Mouse (Mus musculus): ENCODE measurements around the gene Knop1.

Gene Knop1

GRCm38 (mm10) chr7:118855877-118856304, at the start of gene Knop1:
Gene Knop1 (minus strand): TSS chr7:118856254.
- DNase-seq = no peak

DNA sequence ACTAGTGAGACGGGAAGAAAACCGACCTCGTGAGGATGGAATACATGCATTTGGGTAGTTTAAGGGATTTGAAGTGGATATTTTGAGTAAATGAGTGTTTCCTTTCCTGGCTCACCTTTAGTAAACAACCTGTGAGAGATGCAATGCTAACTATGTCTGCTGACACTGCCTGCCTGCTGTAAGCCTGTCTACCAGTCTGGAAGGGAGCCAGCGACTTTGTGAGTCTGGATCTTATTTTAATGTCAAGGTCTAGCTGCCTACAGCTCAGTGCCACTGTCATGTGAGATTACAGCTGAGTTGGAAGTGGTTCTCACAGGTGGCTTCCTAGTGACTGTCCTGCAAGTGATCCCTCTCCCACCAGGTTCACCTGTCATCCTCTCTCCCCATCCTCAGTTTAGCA, 48.5 kb upstream of the Knop1 start:
- no peak for DNase-seq

DNA sequence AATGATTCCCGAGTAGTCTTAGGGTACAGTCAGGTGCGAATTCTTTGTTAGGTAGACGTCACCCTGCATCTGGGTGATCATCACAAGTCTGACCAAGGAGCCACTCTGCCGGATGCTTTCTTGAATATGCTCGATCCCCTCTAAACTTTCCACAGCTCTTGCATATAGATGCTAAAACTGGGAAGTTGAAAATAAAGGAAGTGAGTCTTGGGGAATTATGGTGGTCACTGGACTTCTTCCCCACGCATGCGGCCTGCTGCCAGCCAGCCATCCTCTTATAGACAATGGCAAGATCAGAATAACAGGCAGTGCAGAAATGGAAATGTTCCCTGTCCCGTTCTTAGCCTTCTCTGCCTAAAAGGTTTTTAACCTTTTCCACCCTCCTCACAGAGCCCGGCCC, 47.8 kb upstream of the Knop1 start:
- no peak for DNase-seq

GRCm38 (mm10) chr7:118902944-118903343, 46.9 kb upstream of the Knop1 start:
- no peak for DNase-seq

DNA sequence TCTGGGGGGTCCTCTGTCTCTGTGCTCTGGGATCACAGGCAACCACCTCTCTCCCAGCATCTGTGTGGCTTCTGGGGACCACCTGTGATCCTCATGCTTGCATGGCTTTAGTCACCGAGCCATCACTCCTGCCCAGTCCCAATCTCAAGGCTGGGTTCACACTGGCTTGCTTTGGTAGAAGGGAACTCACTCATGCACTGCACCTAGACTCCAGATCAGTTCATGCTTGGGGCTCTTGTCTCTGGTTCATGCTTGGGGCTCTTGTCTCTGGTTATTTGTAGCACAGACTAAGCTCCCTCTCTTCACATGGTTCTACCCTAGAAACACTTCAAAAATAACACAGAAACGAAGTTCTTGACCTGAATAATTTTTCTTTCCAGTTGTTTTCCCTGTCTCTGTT, 44.0 kb upstream of the Knop1 start:
- no peak for DNase-seq

DNA sequence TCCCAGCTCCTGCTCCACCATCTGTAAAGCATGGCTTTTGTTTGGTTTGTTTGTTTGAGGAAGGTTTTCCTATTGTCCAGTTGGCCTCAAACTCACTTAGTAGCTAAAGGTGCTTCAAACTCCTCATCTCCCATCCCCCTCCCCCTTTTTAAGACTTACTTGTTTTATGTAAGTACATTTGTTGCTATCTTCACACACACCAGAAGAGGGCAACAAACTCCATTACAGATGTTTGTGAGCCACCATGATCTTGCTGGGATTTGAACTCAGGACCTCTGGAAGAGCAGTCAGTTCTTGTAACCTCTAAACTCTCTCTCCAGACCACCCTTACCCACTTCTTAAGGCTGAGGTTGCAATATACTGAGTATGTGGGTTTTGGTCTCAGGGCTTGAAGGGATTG, 42.0 kb upstream of the Knop1 start:
- no peak for DNase-seq

DNA sequence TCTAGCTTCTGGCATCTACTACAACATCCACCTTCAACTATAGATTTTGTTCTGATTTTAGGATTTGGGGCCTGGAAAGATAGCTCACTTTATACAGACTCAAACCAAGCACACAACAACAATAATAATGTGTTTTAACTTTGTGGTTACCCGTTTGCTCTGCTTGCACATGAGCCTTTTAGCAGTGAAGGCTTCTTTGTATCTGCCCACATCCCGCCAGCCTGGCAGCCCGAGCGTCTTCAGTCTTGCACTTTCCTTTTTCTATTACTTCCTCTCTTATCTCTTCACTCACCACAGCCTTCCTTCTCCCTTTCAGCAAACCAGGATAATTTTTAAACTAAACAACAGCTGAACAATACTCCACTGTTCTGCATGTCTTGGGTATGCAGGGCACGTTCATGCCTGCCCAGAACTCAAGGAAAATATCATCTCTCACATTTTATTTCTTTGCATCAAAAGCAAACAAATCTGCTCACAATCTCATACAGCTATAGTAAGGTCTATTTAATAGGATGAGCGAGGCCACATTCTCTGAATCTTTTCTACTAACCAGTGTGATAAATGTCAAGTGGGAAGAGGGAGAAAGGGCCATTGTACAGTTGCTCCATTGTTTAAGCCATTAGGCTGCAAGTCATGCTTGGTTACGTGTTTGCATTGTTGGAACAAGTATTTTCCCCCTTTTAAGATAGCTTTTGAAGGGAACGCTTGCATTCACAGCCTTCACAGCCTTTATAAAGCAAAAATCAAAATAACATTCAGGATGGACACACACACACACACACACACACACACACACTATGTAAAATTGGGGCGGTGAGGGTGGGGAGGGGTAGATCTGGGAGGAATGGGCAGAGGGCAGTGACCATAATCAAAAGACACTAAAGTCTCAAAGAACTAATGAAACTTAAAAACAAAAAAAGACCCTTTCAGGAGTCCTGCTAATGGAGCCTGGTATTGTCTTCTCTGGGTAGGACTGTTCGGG, 39.7 kb upstream of the Knop1 start:
- DNase-seq = no peak

DNA sequence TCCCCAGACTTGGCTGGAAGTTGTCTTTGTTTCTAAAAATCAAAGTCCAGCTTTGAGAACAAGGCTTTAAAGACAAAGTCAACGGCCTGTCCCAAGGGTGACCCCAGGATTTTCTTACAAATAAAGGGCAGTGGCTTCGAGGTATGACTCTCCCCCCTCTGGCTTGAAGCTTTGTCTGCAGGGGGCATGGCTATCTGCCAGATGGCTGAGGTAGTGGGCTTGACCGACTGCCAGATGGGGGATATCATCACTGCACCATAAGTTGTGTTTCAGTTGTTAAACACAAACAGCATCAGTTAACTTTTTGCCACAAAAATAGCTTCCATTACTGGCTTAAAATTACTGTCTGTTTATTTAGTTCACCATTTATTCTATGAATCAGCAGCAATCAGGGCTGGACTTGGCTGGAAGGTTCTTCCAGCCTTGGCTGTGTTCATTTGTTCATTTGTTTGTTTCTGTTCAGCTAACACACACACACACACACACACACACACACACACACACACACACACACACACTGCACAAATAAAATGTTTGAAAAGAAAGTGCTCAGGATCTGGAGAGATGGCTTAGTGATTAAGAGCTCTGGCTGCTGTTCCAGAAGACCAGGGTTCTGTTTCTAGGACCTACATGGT, 33.1 kb upstream of the Knop1 start:
- DNase-seq = no peak

DNA sequence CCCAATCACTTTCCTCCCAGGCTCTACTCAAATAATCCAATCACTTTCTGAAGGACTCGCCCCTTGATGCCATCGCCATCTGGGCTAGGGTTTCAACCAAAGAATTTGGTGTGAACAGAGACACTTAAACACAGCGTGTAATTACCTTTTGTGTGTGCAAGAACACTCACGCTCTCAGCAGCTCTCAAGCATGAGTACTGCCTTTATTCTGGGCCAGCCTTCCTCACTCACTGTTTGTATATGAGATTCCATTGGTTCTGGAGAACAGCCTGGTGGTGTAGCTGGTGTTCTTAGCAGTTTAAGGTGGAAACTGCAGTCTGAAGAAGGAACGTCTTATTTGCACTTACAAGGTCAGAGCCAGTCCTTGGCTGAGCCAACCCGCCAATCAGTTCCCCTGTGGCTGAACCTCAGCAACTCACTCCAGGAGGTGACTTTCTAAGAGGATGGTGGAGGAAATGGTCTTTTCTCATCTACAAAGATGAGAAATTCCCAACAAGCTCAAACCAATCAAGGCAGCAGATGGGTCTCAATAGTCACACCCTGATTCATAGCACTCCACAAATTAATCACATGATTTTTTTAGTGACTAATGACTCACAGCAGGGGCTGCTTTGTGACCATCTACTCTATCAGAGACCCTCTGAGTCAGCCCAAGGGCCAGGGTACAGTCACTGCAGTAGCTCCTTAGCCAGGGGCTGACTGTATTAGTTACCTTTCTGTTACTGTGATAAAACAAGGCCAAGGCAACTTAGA, 31.4 kb upstream of the Knop1 start:
- DNase-seq = no peak

- DNase-seq = no peak
These were observed 28.9 kb upstream of the Knop1 start for GRCm38 (mm10) chr7:118884969-118885368.

DNA sequence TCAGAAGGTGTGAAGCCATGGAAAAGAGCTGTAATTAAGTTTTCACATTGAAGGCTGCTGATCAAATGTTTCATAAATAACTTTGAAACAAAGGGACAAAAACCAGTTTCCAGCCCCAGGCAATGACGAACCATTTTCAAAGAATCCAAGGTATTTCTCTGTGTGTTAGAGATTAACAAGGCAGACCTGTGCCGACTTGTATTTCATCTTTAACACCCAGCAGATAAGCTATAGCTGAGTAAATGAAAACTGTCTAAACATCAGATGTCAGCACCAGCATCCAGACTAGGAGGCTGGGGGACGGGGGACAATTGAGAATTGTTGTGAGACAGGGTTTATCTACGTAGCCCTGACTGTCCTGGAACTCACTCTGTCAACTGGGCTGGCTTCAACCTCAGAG, 27.9 kb upstream of the Knop1 start:
- no peak for DNase-seq

- no peak for DNase-seq
These were observed 23.5 kb upstream of the Knop1 start for GRCm38 (mm10) chr7:118879466-118880029.

DNA sequence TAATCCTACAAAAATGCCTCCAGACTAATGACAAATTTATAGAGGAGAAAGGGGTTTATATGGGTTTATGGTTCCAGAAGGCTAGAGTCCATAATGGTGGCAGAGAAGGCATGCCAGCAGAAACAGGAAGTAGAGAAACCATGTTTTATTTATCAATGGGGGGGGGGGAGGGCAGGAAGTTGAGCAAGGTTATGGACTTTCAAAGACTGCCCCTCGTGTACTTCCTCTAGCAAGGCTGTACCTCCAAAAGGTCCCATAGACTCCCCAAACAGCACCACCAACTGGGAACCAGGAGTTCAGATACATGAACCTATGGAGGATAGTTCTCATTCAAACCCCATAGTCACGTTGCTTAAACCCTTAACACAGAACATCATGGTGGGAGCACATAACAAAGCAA, 9.3 kb upstream of the Knop1 start:
- DNase-seq = no peak

DNA sequence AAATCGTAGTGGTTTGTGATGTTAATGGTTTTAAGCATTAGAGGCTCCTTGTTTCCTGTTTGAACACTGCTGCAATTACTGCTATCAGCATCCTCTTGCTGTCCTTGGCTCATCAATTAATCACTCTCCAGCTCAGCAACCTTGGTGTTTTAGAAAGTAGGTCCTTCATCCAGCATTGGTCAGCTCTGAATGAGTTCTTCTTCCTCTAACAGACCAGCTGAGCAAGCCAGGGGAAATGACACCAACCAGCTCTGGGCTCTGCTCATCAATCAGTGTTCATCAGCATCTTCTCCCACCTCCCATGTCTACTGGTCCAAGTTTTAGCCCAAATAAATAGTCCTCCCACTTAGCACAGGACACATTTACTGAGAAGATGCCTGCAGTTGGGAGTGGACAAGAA, 2.6 kb upstream of the Knop1 start:
- DNase-seq = no peak

DNA sequence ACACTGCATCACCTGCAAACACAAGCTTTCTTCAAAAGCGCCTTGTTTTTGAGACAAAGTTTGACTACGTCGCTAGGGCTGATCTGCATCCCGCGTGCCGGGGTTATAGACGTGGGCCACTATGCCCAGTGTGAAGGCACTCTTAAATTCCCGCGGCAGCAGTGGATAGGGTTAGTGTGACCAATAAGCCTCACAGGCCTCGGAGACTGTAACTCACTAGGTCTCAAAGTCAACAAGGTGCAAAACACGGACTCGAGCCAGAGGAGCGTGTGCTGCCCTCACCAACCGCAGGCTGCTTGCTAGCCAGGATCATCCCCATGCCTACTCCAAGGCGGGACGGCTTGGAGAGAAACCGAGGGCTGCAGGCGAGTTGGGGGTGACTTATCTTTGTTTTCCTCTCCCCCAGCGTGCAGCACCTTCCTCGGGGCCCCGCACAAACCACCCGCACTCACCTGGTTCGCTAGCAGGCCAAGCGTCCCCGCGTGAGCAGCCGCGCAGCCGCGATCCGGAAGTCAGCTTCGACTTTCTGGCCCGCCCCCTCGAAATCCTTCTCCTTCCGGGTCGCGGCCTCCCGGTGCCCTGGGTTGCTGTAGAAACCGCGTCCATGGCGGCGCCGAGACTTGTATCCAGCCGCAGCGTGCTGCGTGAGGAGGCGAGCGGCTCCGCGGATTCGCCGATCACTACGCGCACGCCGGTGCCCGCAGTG, 730 bp downstream of the Knop1 start, which contains the start of gene Iqck:
Gene Iqck, plus strand, starts transcription at position 582 of the 706 bp plus-strand sequence.
- DNase-seq = peak; percentile 92

- no peak for DNase-seq
These were observed 1.4 kb downstream of the Knop1 start for GRCm38 (mm10) chr7:118854606-118855005.

DNA sequence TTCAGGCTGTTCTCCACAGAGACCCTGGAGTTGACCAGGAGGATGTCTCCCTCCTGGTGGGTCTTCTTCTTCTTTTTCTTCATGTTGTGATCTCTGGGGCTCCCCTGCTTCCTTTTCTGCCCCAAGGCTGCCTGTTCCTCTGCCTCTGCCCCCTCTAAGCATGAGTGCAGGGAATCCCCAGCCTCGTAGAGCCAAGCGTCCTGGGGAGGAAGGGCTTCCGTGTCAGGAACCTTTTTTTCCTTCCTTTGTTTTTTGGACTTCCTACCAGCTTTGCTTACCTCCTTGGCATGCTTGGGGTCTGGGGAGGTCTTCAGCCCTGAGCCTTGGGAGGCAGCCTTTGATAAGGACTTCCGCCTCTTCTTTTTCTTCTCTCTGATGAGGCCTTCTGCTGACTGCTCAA, 3.4 kb downstream of the Knop1 start:
- DNase-seq = no peak

- no peak for DNase-seq
These were observed 4.5 kb downstream of the Knop1 start for GRCm38 (mm10) chr7:118851571-118851970.

DNA sequence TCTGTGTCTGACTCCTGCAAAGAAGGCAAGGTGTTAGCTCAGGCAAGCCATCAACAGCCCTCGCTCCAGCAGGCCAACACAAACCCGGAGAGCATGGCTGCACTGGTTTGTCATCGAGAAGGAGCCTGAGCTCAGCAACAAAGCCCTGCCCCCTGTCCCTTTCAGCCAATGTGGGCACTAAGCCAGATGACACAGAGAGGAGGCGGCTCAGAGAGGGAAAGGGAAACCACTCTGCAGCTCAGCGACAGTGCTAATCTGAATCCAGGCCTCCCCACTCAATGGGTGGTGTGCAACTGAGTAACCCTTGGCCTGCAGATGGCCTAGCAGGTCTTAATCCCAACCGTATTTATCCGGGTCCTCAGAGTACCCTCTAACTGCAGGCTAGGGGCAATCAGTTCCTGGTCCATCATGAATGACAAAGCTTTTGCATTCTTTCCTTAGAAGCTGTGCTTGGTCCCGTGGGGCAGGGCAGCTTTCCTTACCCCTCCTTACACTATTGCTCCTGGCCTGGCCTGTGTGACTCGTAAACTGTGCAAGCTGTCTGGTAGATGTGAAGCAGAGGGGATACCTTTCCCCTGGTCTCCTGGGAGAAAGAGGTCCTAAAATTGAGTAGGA, 5.3 kb downstream of the Knop1 start:
- no peak for DNase-seq

DNA sequence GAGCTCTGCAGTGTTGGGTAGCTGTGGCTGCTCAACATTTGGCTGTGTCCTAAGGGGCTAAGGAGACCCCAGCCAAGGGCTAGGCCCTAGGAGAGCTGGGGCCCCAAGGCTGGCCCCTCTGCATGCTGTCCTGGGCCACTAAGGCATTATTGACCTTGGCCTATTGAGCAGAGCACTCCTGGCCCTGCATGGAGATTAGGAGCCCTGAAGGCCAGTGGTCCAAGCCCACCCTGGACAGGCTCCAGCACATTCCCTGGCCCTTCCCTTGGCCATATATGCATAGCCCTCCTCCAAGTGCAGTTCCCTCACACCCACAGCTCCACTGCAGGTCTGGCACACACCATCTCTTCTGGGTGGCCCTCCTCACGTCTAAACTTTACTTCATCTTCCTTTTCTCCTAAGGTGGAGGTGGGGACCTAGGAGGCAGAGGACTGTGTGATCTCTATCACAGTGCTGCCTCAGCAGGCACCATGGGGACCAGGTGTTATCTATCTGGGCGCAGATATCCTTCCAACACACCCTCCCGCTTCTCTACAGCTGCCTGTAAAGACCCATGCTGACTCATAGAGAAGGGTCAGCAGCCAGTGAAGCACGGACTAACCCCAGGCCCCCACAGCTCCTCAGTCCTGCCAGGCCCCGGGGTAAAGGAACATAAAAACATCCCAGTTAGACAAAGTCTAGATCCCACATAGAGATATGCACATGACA, 6.4 kb downstream of the Knop1 start:
- peak; percentile 13 for DNase-seq

DNA sequence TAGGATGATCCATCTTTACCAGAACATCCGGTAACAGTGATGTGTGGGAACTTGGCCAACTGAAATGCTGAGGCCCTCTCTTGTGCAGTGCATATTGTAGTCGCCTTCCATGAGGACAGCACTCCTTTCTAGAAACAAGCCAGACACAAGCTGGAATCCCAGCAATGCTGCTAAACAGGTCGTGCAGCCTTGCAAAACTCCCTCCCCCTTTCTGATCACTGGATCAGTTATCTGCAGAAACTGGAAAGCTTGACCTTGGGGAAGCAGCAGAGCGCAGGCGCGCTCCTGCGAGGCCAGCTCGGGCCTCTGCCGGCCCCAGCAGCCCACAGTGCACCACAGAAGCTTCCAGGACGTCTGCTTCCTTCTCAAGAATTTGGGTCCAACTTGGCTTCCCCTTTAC, 7.3 kb downstream of the Knop1 start:
- peak; percentile 2 for DNase-seq

All from cerebellum, adult 9-11 months (tissue).